Mouse (Mus musculus): Measurements from ENCODE around the gene Wt1. TPM values are rescaled to one million over a fixed set of nuclear protein-coding genes. Genes with fewer than 3 reads are reported as not detected.

Gene Wt1
- polyA plus RNA-seq, 1 experiment from 2014 or later: 1.5 TPM

- Histone ChIP-seq H3K4me3 (replicated peaks) (no peak overlapping the region), H3K4me2 (no peak overlapping the region), H3K27me3 (no peaks in the 10 kb centered on the region), H3K9ac (no peak overlapping the region), H3K4me1 (replicated peaks) (no peaks in the 10 kb centered on the region), H3K9me3 (replicated peaks) (no peaks in the 10 kb centered on the region), H3K27ac (replicated peaks) (no peak overlapping the region), H3K36me3 (replicated peaks) (no peaks in the 10 kb centered on the region)
- 59% methylated on average over 7 of the region's 7 CpGs for WGBS (ENCODE audit: insufficient replicate concordance)
- no peak for ATAC-seq (ENCODE audit: insufficient read depth)
Observed at GRCm38 (mm10) chr2:105099410-105099809, 26.9 kb upstream of the Wt1 start.

- Histone ChIP-seq H3K9ac (no peak overlapping the region), H3K27me3 (no peaks in the 10 kb centered on the region), H3K36me3 (replicated peaks) (no peaks in the 10 kb centered on the region), H3K4me3 (replicated peaks) (no peak overlapping the region), H3K4me1 (replicated peaks) (no peaks in the 10 kb centered on the region), H3K9me3 (replicated peaks) (no peaks in the 10 kb centered on the region), H3K4me2 (no peak overlapping the region), H3K27ac (replicated peaks) (no peak overlapping the region)
- 54% methylated on average over 7 of the region's 7 CpGs for WGBS (ENCODE audit: insufficient replicate concordance)
- no peak for ATAC-seq (ENCODE audit: insufficient read depth)
Observed at GRCm38 (mm10) chr2:105100541-105100940, 25.8 kb upstream of the Wt1 start.

- WGBS (ENCODE audit: insufficient replicate concordance): 45% methylated on average over 6 of the region's 6 CpGs
- H3K4me1 ChIP-seq (replicated peaks): no peaks in the 10 kb centered on the region
Observed at GRCm38 (mm10) chr2:105108703-105109158, 17.6 kb upstream of the Wt1 start.

GRCm38 (mm10) chr2:105114074-105114473 lies 12.3 kb upstream of the Wt1 start:
- H3K4me3 ChIP-seq (replicated peaks): no peak overlapping the region
- H3K4me2 ChIP-seq: no peak overlapping the region
- H3K27ac ChIP-seq (replicated peaks): no peak overlapping the region
- no peaks in the 10 kb centered on the region for H3K36me3 ChIP-seq (replicated peaks)
- WGBS (ENCODE audit: insufficient replicate concordance): 16% methylated on average over 9 of the region's 9 CpGs
- no peak overlapping the region for H3K9ac ChIP-seq
- no peaks in the 10 kb centered on the region for H3K4me1 ChIP-seq (replicated peaks)
- H3K27me3 ChIP-seq: peaks cover 22% of the 10 kb centered on the region
- no peak for ATAC-seq (ENCODE audit: insufficient read depth)
- H3K9me3 ChIP-seq (replicated peaks): no peaks in the 10 kb centered on the region

More at GRCm38 (mm10) chr2:105108703-105109158, 17.6 kb upstream of the Wt1 start:
- no peaks in the 10 kb centered on the region for H3K9me3 ChIP-seq (replicated peaks)
- no peak for ATAC-seq (ENCODE audit: insufficient read depth)
- no peak overlapping the region for H3K9ac ChIP-seq
- no peak overlapping the region for H3K27ac ChIP-seq (replicated peaks)
- no peak overlapping the region for H3K4me2 ChIP-seq
- no peak overlapping the region for H3K4me3 ChIP-seq (replicated peaks)
- no peaks in the 10 kb centered on the region for H3K36me3 ChIP-seq (replicated peaks)
- H3K27me3 ChIP-seq: peaks cover 6% of the 10 kb centered on the region; the same call in 1 of the 2 replicates

- H3K27ac ChIP-seq (replicated peaks): no peak overlapping the region
- H3K27me3 ChIP-seq: peaks cover 51% of the 10 kb centered on the region
- H3K4me3 ChIP-seq (replicated peaks): no peak overlapping the region
- H3K9me3 ChIP-seq (replicated peaks): no peaks in the 10 kb centered on the region
- 0 out of 2 replicates have a peak, but pooled peaks cover under 1% of the 10 kb centered on the region for H3K4me1 ChIP-seq (replicated peaks)
- ATAC-seq (ENCODE audit: insufficient read depth): no peak
- 40% methylated on average over 8 of the region's 8 CpGs for WGBS (ENCODE audit: insufficient replicate concordance)
- H3K36me3 ChIP-seq (replicated peaks): no peaks in the 10 kb centered on the region
- H3K4me2 ChIP-seq: no peak overlapping the region
- H3K9ac ChIP-seq: no peak overlapping the region
Observed at GRCm38 (mm10) chr2:105117669-105118068, 8.7 kb upstream of the Wt1 start.

- Histone ChIP-seq H3K36me3 (replicated peaks) (no peaks in the 10 kb centered on the region), H3K9ac (no peak overlapping the region), H3K9me3 (replicated peaks) (no peaks in the 10 kb centered on the region), H3K27ac (replicated peaks) (no peak overlapping the region), H3K4me2 (no peak overlapping the region), H3K4me3 (replicated peaks) (no peak overlapping the region), H3K4me1 (replicated peaks) (0 out of 2 replicates have a peak, but pooled peaks cover 10% of the 10 kb centered on the region), H3K27me3 (peaks cover 87% of the 10 kb centered on the region)
- WGBS (ENCODE audit: insufficient replicate concordance): 7% methylated on average over 8 of the region's 8 CpGs
- no peak for ATAC-seq (ENCODE audit: insufficient read depth)
Observed at GRCm38 (mm10) chr2:105122216-105122615, 4.1 kb upstream of the Wt1 start.

- no peaks in the 10 kb centered on the region for H3K9me3 ChIP-seq (replicated peaks)
- no peak overlapping the region for H3K4me3 ChIP-seq (replicated peaks)
- no peak overlapping the region for H3K9ac ChIP-seq
- no peaks in the 10 kb centered on the region for H3K36me3 ChIP-seq (replicated peaks)
- H3K4me2 ChIP-seq: peak overlapping the region; percentile 41; the same call in 1 of the 2 replicates
- no peak for ATAC-seq (ENCODE audit: insufficient read depth)
- 2% methylated on average over 27 of the region's 27 CpGs for WGBS (ENCODE audit: insufficient replicate concordance)
- H3K4me1 ChIP-seq (replicated peaks): 0 out of 2 replicates have a peak, but pooled peaks cover 11% of the 10 kb centered on the region
- peaks cover 94% of the 10 kb centered on the region for H3K27me3 ChIP-seq
- no peak overlapping the region for H3K27ac ChIP-seq (replicated peaks)
Observed at GRCm38 (mm10) chr2:105122886-105123285, 3.4 kb upstream of the Wt1 start.

GRCm38 (mm10) chr2:105123431-105123830 lies 2.9 kb upstream of the Wt1 start:
- Histone ChIP-seq H3K27ac (replicated peaks) (no peak overlapping the region), H3K4me3 (replicated peaks) (no peak overlapping the region), H3K9me3 (replicated peaks) (no peaks in the 10 kb centered on the region), H3K36me3 (replicated peaks) (no peaks in the 10 kb centered on the region), H3K4me1 (replicated peaks) (0 out of 2 replicates have a peak, but pooled peaks cover 11% of the 10 kb centered on the region), H3K27me3 (peaks cover 99% of the 10 kb centered on the region), H3K4me2 (no peak overlapping the region), H3K9ac (no peak overlapping the region)
- 4% methylated on average over 8 of the region's 8 CpGs for WGBS (ENCODE audit: insufficient replicate concordance)
- ATAC-seq (ENCODE audit: insufficient read depth): no peak

- 0 out of 2 replicates have a peak, but pooled peaks cover 11% of the 10 kb centered on the region for H3K4me1 ChIP-seq (replicated peaks)
- WGBS (ENCODE audit: insufficient replicate concordance): 3% methylated on average over 9 of the region's 9 CpGs
- no peak overlapping the region for H3K27ac ChIP-seq (replicated peaks)
- no peak overlapping the region for H3K4me2 ChIP-seq
- no peak overlapping the region for H3K4me3 ChIP-seq (replicated peaks)
- no peaks in the 10 kb centered on the region for H3K9me3 ChIP-seq (replicated peaks)
- no peaks in the 10 kb centered on the region for H3K36me3 ChIP-seq (replicated peaks)
- H3K9ac ChIP-seq: no peak overlapping the region
- no peak for ATAC-seq (ENCODE audit: insufficient read depth)
- peaks cover 99% of the 10 kb centered on the region for H3K27me3 ChIP-seq
Observed at GRCm38 (mm10) chr2:105123881-105124280, 2.4 kb upstream of the Wt1 start.

GRCm38 (mm10) chr2:105124391-105124790 lies 1.9 kb upstream of the Wt1 start:
- ATAC-seq (ENCODE audit: insufficient read depth): no peak
- H3K9ac ChIP-seq: no peak overlapping the region

GRCm38 (mm10) chr2:105125205-105125604 lies 1.1 kb upstream of the Wt1 start:
- H3K4me3 ChIP-seq (replicated peaks): no peak overlapping the region
- H3K4me2 ChIP-seq: no peak overlapping the region
- peaks cover 99% of the 10 kb centered on the region for H3K27me3 ChIP-seq
- no peak overlapping the region for H3K9ac ChIP-seq
- H3K4me1 ChIP-seq (replicated peaks): 0 out of 2 replicates have a peak, but pooled peaks cover 11% of the 10 kb centered on the region
- H3K9me3 ChIP-seq (replicated peaks): no peaks in the 10 kb centered on the region
- WGBS (ENCODE audit: insufficient replicate concordance): 4% methylated on average over 8 of the region's 8 CpGs
- H3K36me3 ChIP-seq (replicated peaks): no peaks in the 10 kb centered on the region
- no peak overlapping the region for H3K27ac ChIP-seq (replicated peaks)
- ATAC-seq (ENCODE audit: insufficient read depth): no peak

More at GRCm38 (mm10) chr2:105124391-105124790, 1.9 kb upstream of the Wt1 start:
- no peak overlapping the region for H3K4me2 ChIP-seq
- H3K27ac ChIP-seq (replicated peaks): no peak overlapping the region
- H3K4me3 ChIP-seq (replicated peaks): no peak overlapping the region
- 0 out of 2 replicates have a peak, but pooled peaks cover 11% of the 10 kb centered on the region for H3K4me1 ChIP-seq (replicated peaks)
- H3K27me3 ChIP-seq: peaks cover 99% of the 10 kb centered on the region
- no peaks in the 10 kb centered on the region for H3K9me3 ChIP-seq (replicated peaks)
- no peaks in the 10 kb centered on the region for H3K36me3 ChIP-seq (replicated peaks)
- WGBS (ENCODE audit: insufficient replicate concordance): 2% methylated on average over 7 of the region's 7 CpGs

- H3K4me3 ChIP-seq (replicated peaks): no peak overlapping the region
- no peaks in the 10 kb centered on the region for H3K36me3 ChIP-seq (replicated peaks)
- no peak overlapping the region for H3K4me2 ChIP-seq
- peaks cover 99% of the 10 kb centered on the region for H3K27me3 ChIP-seq
- ATAC-seq (ENCODE audit: insufficient read depth): no peak
- 6% methylated on average over 15 of the region's 15 CpGs for WGBS (ENCODE audit: insufficient replicate concordance)
- no peaks in the 10 kb centered on the region for H3K9me3 ChIP-seq (replicated peaks)
- H3K27ac ChIP-seq (replicated peaks): no peak overlapping the region
- 0 out of 2 replicates have a peak, but pooled peaks cover 11% of the 10 kb centered on the region for H3K4me1 ChIP-seq (replicated peaks)
- no peak overlapping the region for H3K9ac ChIP-seq
Observed at GRCm38 (mm10) chr2:105125641-105126040, 688 bp upstream of the Wt1 start.
